Mouse (Mus musculus): ENCODE data around the gene Resf1. TPM values are rescaled to one million over a fixed set of nuclear protein-coding genes. Genes with fewer than 3 reads are reported as not detected.
"Not testable (repeated sequence)": the region's sequence is repeated elsewhere in the genome, so short reads cannot be mapped to it uniquely, and the experiment has no call there.

Gene Resf1
- total RNA-seq (2021), result 10 to 100 TPM; 20.9 to 24.8 TPM

DNA sequence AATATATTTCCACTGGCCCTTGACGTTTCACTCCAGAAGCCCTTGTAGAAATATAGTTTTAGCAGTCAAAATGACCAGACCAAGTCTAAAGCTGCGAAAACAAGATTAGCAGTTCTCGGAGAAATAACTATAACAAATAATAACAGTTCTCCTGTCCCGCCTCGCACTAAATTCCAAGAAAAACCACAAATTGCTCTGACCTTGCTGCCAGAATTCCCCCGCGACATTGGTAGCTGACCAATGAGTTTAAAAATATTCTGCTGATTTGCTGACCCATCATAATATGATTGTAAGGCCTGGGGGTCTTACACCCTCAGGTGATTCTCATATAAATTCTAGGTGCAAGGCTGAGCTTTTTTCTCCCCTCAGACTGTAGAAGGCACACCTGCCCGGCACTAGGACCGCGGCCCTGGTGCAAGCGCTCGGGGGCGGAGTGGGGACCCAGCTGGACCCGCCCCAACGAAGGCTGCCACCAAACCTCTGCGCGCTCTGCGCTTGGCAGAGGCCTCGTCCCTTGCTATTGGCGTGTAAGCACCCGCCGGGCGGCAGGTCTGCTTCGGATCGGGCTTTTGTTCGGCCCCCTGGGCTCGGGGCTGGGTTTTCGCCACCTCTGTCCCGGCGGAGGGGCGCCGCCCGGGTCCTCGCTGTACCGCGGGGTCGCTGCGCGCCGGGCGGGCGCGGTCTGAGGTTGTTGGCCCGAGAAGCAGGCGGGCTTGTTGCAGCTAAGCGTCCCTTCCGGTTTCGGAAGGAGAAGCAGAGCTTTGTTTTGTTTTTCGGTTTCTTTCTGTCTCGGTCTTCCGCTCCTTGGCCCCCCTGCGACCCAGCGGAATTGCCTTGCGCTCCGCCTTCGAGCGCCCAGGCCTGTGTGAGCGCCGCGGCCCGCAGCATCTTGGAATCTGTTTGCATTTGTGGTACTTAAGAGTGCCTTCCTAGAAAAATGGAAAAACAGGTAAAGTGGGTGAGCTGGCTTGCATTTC is at the start of gene Resf1:
Resf1 (plus strand) TSS at position 459 of the 977 bp plus-strand sequence.
- peak; percentile 93 for DNase-seq

DNA sequence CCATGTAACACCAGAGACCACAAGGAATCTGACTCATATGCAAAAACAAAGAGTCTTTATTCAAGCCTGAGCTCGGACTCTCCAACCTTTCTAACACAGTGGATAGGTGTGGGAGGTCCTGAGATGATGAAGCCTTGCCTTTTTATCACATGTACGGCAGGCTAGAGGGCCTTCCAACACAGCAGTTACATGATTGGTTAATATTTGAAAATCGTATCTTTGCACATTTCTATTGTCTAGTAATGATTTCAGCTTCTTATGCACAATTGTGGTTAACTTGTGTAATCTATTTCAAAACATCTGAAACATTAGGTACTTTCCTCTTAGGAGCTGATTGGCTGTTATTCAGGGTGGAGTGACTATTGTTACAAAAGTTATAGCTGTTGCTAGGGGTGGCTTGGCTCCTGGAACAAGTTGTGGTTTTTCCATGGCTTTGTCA is 48.4 kb upstream of the Resf1 start:
- DNase-seq, result no peak

DNA sequence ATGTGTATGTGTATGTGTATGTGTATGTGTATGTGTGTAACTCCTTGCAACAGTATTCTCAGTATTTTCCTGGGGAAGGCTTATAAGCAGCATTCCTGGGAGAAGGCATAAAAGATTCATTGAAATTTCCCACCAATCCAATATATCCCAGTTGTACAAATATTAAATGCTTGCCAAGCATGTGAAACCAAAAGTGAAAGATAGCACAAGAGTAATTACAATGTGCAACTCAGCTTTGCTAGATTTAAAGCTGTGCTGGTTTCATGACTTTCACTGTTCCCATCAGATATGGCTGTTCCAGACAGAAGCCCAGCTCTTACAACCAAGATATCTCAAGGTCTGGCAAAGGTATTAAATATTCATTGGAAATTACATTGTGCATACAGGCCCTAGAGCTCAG is 41.3 kb upstream of the Resf1 start:
- no peak for DNase-seq

DNA sequence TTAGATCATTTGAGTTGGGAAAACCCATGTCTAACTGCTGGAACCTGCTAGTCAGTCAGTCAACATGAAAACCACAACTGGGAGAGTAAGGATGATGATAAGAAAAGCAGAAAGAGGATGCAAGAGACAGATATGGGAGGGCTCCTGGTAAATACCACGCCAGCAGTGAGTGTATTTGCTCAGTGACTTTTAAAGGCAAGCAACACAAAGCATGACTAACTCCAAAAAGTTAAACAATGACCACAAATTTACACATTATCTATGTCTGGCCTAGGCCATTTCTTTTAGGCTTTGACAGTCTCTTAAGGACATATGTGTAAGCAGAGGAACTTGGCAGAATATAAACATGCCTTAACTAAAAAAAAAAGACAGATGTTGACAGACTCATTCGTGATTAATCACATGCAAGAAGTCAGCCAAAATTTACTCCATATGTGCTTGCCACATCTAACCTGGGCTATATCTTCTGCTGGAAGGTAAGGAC is 30.9 kb upstream of the Resf1 start:
- no peak for DNase-seq

DNA sequence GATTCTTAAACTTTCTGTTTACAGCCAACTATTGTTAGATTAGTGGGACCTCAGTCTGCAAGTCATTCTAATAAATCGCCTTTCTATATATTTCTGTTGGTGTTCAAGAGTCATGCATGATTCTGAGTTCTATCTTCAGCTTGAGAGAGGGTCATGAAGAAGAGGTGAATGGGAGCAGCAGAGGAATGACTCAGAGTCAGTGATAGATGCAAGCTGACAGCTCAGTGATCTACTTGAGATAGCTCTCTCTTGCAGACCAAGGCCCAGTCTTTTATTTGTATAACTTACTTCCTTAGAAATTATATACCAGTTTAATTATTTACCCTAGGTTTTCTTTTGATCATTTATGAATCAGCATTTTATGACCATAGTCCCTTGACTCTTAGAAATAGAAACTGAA is 30.3 kb upstream of the Resf1 start:
- no peak for DNase-seq

DNA sequence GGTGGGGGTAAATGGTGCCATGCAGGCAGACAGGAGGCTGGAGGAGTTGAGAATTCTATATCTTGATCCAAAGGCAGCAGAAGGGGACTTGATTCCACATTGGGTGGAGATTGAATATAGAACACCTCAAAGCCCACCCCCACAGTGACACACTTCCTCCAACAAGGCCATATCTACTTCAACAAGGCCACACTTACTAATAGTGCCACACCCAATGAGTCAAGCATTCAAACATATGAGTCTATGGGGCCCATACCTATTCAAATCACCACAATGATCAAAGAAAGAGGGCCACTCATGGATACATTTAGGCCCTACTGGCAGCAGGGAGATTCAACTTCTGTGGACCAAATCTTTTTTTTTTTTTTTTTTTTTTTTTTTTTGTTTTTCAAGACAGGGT is 28.7 kb upstream of the Resf1 start:
- DNase-seq, result no peak

DNA sequence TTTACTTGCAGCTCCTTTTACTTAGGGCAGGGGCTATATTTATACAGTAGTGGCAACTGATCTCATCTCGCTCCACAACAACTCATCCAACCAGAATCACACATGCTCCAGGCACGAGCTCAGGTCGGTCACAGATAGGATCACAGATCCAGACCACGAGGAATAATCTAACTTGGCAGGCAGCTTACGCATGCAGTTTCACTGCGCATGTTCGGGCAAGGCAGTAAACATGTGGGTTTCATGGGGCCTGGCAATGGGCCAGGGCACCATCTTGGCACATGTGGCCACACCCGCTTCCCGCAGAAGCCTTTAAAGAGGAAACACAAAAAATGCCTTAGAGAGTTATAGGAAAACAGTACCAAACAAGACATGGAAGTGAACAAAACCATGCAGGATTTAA is 21.0 kb upstream of the Resf1 start:
- DNase-seq, result not testable (repeated sequence)

DNA sequence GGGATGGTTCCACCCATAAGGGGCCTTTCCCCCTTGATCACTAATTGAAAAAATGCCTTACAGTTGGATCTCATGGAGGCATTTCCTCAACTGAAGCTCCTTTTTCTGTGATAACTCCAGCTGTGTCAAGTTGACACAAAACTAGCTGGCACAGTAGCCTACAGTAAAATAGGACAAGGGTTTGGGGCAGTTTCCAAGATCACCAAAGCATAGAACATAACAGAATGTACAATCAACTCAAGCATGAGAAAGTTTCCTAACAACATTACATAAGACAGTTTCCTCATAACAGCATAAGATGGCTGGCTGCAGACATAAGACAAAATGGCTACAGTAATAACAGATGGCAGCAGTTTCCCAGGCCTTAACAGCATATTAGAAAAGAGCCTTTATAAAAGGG is 6.0 kb upstream of the Resf1 start:
- DNase-seq, result not testable (repeated sequence)

DNA sequence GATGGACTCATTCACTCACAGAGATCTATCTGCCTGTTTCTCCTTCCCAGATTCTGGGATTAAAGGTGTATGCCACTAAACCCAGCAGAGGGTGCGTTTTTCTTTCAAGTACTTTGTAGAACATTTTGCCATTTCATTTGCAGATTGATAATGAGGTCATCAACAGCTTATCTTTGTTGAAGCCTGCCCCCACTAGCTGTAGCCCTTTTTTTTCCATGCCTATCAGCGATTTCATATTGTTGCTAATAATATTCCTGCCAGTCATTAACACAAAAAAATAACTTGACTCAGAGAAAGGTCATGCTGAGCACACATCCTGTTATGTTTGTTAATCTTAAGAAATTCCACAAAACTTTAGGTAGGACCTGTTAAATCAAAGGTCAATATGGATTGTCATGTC is 2.1 kb upstream of the Resf1 start:
- no peak for DNase-seq

DNA sequence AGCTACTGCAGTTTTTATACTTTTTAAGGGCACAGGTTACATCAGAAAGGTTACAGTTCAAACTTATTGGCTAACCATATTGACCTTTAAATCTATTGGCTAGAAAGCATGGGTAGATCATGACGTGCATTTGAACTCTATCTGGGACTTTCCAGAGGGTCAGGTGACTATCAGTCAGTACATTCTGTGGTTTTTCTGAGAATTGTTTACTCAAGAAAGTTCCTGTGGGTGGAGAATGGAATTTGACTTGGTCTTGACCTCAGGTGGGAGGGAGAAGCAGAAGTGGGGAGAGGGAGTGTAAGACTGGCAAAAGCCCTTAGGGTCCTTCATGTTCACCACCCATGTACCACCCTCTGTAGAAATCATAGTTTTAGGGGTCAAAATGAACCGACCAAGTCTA is 1.4 kb upstream of the Resf1 start:
- DNase-seq, result no peak

DNA sequence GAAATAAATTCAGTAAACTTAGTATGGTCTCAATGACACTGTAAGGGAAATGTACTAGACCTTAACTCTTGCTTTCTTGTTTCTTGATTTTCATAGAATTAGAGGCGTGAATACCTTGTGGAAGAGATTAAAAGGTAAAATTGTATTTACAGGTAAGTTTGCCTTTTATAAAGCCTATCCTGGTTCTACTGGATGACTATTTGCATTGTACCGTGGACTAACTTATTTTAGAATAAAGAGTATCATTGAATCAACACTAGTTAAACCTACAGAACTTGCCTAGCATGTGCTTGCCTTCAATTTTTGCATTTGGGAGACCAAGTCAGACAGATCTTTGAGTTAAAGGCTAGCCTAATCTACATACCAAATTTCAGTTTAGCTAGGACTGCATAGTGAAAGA is 1.0 kb downstream of the Resf1 start:
- DNase-seq, result no peak

DNA sequence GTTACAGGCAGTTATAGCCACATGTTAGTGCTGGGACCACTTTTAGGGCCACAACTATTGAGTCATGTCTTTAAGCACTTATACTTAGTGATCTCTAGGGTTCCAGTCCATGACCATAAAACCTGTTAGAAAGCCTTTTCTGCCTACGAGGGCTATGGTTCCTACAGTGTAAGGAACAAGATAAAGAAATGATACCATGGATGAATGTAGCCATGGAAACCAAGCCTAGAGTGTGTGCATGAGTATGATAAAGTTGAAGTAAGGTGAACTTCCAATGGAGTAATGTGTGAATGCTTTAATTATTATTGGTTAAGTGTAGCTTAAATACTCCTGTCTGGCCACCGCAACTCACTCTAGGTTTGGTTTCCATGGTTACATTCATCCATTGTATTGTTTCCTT is 1.8 kb downstream of the Resf1 start:
- no peak for DNase-seq

DNA sequence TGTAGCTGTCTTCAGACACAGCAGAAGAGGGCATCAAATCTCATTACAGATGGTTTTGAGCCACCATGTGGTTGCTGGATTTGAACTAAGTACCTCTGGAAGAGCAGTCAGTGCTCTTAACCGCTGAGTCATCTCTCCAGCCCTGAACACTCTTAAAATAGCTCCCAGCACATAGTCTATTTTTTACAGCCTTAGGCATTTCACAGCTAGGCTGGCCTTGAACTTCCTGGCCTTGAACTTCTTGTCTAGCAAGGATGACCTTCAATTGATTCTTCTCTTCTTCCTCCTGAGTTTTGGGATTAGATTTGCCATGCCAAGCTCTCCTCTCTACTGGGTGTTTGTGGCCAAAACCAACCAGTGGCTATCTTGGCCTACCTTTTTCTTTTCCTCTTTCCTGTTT is 2.6 kb downstream of the Resf1 start:
- no peak for DNase-seq

DNA sequence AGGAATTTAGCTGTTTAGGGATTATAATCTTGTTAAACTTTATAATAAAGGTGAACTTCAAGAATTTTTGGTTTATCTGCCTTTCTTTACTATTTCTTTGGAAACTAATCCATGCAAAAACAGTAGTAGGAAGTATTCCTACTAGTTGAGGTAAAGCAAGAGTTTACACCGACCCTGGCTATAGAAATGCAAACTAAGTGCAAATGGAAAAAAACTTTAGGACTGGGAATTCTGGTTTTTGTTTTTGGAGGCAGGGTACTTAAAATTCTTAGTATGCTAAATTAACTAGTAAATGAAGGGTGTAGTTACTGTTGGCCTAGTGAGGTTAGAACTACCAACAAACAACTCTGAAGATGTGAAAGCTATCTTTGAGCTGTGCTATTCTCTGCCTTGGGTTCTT is 3.0 kb downstream of the Resf1 start:
- no peak for DNase-seq

DNA sequence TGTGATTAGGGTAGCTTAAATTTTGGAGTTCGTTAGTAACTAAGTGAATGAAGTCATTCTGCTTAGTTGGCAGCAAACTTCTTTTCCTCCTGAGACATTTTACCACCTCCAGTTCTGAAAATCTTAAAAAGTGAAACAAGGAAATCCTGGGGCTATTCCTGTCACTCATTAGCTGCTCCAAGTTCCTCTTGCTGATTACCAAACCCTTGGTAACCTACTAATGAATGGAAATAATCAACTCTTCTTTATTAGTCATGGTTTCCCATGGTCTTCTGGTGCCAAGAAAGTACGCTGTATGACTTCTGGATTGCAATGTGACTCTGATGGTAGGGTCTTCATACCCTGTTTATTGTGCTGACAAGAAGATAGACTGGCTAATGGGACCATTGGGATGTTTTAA is 5.7 kb downstream of the Resf1 start:
- DNase-seq, result no peak

DNA sequence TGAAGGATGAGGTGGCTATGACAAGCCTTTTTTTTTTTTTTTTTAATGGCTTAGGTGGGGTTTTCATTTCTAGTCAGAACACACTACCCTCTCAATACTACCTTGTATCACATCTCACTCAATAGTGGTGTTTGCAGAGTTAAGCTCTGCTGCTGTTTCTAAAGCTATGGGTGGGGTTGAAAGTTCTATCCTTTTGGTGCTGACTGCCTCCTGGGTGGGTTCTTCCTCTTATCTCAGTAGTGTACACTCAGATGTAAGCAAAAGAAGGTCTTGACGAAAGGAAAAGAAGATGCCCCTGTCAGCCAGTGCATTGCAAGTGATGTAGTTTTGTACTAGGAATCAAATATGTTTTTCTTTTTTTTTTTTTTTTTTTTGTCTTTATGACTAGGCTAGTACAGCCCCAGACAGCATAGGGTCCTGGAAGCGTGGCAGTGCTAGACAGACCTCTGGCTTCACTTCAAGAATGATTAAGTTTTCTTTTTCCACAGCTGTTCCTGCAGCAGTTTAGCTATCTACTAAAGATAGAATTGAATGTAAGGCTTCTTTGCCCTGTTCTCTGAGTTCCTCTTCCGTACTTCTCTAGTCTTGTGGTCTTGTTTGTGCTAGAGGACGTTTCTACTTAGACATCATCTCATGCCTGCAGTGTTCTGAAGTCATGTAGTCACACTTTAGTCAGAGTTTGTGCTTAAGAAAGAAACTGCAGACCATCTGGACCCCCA is 14.5 kb downstream of the Resf1 start:
- DNase-seq, result no peak

DNA sequence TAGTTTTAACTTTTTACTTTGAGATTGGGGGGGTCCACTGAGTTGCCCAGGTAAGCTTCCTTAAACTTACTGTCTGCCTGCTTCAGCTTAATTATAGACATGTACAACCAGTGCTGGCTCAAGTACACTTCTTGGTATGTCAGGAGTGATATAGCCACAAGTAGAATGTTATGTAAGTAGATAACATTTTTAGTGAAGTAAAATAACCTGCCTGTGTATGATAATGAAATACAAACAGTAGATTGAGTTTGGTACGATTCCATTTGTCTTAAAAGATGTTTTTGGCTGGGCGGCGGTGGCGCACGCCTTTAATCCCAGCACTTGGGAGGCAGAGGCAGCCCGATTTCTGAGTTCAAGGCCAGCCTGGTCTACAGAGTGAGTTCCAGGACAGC is 15.0 kb downstream of the Resf1 start:
- DNase-seq, result no peak

DNA sequence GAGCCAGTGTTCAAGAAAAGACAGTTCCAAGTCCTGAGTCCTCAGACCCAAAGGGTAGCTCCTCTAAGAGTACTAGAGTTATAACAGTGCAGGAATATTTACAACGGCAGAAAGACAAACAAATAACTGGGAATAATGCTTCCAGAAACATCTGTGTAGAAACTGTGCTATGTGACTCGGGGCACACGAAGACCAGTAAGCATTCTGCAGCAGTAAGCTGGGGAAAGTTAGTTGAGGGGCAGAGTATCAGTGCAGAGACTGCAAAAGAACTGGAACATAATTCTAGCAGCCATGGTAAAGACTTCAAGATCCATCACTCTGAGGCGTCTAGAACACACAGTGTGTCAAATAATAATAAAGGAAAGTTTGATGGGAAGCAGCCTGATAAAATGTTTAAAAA is 19.9 kb downstream of the Resf1 start:
- DNase-seq, result no peak

DNA sequence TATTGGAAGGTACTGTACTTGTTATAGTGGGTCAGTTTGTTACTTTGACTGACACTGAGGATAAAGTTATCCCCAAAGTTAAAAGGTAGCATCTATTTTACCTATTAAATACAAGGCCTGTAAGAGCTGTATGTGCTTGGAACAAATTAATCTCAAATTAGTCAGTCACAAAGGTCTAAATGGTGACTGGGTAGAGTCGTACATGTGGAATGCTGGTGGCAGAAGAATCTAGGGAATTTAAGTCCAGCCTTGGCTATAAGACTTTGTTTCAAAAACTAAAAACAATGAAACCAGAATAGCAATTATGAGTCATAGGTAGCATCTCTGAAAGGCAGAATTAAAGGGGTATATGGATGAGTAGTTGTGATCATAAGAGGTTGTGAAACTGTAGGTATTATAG is 21.1 kb downstream of the Resf1 start:
- no peak for DNase-seq

DNA sequence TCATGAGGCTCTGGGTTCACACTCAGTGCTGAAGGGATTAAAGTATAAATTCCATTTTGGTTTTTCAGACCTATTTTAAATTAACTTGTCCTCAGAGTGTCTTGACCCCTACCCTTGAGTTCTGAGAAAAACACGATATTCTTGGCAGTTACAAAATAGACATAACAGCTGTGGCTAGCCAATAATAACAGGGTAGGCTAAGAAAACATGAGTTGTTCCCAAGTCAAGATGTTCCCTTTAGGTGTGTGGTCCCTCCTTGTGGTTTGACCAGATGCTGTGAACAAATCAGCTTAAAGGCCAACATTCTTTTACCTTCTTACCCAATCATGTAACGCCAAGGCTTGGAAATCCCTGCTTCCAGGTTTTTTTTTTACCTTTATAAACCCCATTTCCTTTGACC is 23.8 kb downstream of the Resf1 start:
- no peak for DNase-seq

DNA sequence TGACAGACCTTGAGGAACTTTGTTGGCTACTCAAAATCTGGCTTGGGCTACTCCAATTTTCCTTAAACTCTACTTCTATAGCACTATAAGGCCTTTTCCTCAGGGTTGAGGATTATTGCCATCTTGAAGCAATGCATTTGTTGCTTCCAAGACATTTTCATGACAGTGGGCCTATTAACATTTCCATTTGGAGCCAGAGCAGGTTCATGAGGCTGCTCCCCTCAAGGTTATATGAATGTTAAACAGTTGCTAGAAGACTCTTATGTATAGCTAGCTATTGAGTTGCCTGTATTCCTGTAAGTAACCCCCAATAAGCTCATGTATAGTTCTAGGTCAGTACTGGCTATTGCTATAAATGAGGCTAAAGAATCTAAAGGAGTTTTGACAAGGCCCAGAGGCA is 28.8 kb downstream of the Resf1 start:
- no peak for DNase-seq

DNA sequence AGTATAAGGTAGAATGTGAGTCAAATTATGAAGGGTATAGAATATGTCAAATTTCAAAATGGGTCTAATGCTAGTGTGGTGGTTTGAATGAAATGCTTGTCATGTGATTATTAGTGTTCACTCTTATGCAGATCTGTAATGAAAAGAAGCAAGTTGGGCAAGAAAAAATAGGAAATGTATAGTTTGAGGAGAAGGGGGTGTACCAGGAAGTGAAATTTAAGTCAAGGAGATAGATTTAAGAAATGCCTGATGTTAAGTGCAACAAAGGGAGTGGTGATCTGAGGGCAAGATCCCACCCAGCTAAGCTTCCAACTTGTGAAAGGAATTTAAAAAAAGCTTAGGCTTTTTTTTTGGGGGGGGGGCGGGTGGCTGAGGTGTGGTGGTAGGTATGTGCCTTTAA is 29.4 kb downstream of the Resf1 start:
- no peak for DNase-seq

DNA sequence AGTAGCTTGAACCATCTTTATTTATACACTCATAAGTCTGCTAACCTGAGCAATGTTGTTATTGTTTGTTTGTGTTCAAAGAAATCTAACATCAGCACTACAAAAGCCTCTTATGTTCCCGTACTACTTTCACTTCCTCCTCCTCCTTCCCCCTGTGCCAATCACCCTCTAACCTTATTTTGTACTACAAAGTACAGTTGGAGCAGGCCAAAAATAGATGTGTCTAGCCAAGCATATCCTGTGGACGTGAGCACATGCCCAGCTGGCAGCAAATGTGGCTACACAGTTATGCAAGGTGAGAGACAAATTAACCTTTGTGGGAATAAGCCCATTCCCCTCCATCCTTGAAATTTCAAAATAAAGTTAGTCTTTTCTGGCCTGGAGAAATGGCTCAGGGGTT is 34.6 kb downstream of the Resf1 start:
- peak; percentile 15 for DNase-seq

DNA sequence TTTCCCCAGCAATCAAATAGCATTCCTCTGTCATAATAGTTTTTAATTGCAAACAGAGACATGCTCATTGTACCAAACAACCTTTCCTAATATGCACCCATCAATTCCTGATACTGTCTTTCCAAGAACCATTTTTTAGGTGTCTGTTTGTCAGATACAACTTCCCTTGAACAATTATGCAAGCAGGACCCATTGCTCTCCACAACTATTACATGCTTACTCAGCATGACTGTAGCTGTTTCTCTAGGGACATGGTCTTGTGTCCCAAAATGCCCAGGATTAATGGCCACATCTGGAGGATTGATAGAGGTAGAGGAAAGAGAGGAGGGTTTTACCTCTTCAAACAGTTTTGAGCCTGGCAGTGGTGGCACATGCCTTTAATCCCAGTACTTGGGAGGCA is 35.2 kb downstream of the Resf1 start:
- no peak for DNase-seq
